Mouse (Mus musculus) G1E (cell line): ENCODE measurements around the gene Fhl3.

ENCODE experiments used
- CTCF ChIP-seq: IDR thresholded peaks from 2 replicates; pipeline ENCODE4 v1.5.1; 2012; ENCODE audit warnings: low read depth, low read length, inconsistent platforms, mixed read lengths
- POLR2AphosphoS5 ChIP-seq: IDR thresholded peaks from 2 replicates; pipeline ENCODE4 v1.6.1; 2012; ENCODE audit warnings: low read depth, low read length, inconsistent platforms; ENCODE audit not compliant: insufficient replicate concordance
- TAL1 ChIP-seq: conservative IDR thresholded peaks from 2 replicates; pipeline ENCODE4 v1.6.1; 2012; ENCODE audit warnings: low read depth, low read length, inconsistent platforms, mixed read lengths

DNA sequence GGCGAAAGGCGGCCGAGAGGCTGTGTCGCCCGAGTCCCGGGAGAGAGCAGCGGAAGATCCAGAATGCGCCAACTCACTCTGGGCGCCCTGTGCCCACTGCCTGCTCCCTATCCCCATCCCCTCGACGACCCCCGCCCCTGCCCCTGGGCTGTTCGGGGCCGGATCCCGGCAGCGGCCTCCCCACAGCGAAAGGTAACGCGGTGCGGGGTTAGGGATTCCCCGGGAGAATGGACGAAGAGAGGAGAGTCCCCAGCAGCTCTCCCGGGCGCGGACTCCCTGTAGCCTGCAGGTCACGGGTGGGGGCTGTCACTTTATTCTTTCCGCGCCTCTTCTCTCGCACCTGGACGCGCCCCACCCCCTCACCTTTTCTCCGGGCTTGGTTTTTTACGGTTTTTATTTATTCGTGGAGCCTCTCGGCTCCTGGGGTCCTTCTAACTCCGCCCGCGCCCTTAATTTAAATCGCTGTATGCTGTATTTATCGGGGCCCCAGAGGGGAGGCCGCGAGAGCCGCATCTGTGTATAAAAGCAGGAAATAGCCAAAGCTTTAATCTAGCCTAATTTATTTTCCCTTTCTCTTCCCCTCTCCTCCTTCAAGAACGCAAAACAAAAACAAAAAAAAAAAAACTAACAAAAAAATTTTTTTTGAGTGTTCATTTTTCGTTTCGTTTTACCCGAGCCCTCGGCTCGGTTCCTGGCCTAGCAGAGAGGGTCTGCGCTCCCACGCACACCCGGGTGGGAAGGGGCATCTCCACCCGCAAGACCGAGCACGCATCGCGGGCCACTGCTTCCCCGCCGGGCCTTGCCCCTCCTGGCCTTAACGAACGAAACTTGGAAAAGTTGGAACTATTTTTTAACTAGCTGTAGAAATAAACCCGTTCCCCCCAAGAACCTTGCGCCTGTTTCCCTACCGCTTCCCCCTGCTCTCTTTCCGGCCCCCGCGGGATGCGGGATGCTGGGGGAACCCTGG, 41.0 kb upstream of the Fhl3 start:
- TF ChIP-seq POLR2AphosphoS5 (no peak), CTCF (no peak), TAL1 (no peak)
